Mouse (Mus musculus): ENCODE data around the gene Tubb1.

- no peak for TF ChIP-seq POLR2A (IDR thresholded peaks at IDR 0.05; ENCODE audit: control insufficient read depth, low read depth, low read length)
- TF ChIP-seq CTCF (IDR thresholded peaks at IDR 0.05; ENCODE audit: control insufficient read depth, insufficient read depth, insufficient replicate concordance, low read depth, low read length) = no peak
These were observed 11.1 kb upstream of the Tubb1 start for GRCm38 (mm10) chr2:174439450-174439838.
